Mouse (Mus musculus) myocyte (in vitro differentiated cells): ENCODE measurements around the gene Smc1a. TPM values are rescaled to one million over a fixed set of nuclear protein-coding genes. Genes with fewer than 3 reads are reported as not detected.

ENCODE experiments used
- H3K27me3 ChIP-seq: one replicate; pipeline ENCODE4 v1.6.1; 2011; ENCODE audit not compliant: control insufficient read depth, insufficient read depth, insufficient read length
- H3K36me3 ChIP-seq: one replicate; pipeline ENCODE4 v1.6.1; 2011; ENCODE audit not compliant: control insufficient read depth, insufficient read depth
- H3K4me2 ChIP-seq: one replicate; pipeline ENCODE4 v1.6.1; 2011; ENCODE audit warnings: low read depth, control low read depth
- H3K4me3 ChIP-seq: one replicate; pipeline ENCODE4 v1.5.1; 2011; ENCODE audit warnings: mild to moderate bottlenecking, control low read depth, moderate library complexity
- H3K79me2 ChIP-seq: one replicate; pipeline ENCODE4 v1.6.1; 2011; ENCODE audit not compliant: control insufficient read depth, insufficient read depth
- H3ac ChIP-seq: one replicate; pipeline ENCODE4 v1.6.1; 2011; ENCODE audit not compliant: control insufficient read depth, insufficient read length
- E2F4 ChIP-seq: IDR thresholded peaks from one replicate; pipeline ENCODE4 v1.6.1; 2011; ENCODE audit warnings: mild to moderate bottlenecking, control low read depth, moderate library complexity; ENCODE audit not compliant: insufficient read depth
- MAX ChIP-seq: IDR thresholded peaks from one replicate; pipeline ENCODE4 v1.6.1; 2011; ENCODE audit warnings: low read depth, mild to moderate bottlenecking, control low read depth
- MYOD1 ChIP-seq, 3 experiments: IDR thresholded peaks; one replicate each; pipeline ENCODE4 v1.6.1; 2011; ENCODE audit warnings: control low read depth in 2 of 3, low read depth in 2 of 3, mild to moderate bottlenecking in 2 of 3, moderate library complexity in 1 of 3; ENCODE audit not compliant: insufficient read length in 2 of 3, control insufficient read depth in 1 of 3
- MYOG ChIP-seq, 3 experiments: IDR thresholded peaks; one replicate each; pipeline ENCODE4 v1.6.1; 2011; ENCODE audit warnings: control low read depth in 2 of 3, low read depth in 2 of 3, mild to moderate bottlenecking in 2 of 3; ENCODE audit not compliant: insufficient read length in 2 of 3, control insufficient read depth in 1 of 3, insufficient read depth in 1 of 3
- POLR2A ChIP-seq: IDR thresholded peaks from one replicate; pipeline ENCODE4 v1.6.1; 2011; ENCODE audit warnings: low read depth, mild to moderate bottlenecking, control low read depth, moderate library complexity; ENCODE audit not compliant: insufficient read length
- POLR2AphosphoS2 ChIP-seq: IDR thresholded peaks from one replicate; pipeline ENCODE4 v1.6.1; 2011; ENCODE audit warnings: low read depth, control low read depth; ENCODE audit not compliant: insufficient read length
- TCF12 ChIP-seq: IDR thresholded peaks from one replicate; pipeline ENCODE4 v1.6.1; 2011; ENCODE audit warnings: mild to moderate bottlenecking, control low read depth; ENCODE audit not compliant: poor library complexity, insufficient read depth, severe bottlenecking
- USF1 ChIP-seq: IDR thresholded peaks from one replicate; pipeline ENCODE4 v1.6.1; 2011; ENCODE audit warnings: low read depth, mild to moderate bottlenecking, control low read depth, moderate library complexity
- polyA plus RNA-seq: library from polyadenylated mRNA; unstranded; fragments of >200 nt; fragmentation: generic; extraction: Trizol; gene quantifications from one replicate; pipeline ENCODE4 v1.2.1, GENCODE M21; 2012; ENCODE audit warnings: missing spikeins

Smc1a gene
- polyA plus RNA-seq, 1 experiment, result 16.7 TPM

DNA sequence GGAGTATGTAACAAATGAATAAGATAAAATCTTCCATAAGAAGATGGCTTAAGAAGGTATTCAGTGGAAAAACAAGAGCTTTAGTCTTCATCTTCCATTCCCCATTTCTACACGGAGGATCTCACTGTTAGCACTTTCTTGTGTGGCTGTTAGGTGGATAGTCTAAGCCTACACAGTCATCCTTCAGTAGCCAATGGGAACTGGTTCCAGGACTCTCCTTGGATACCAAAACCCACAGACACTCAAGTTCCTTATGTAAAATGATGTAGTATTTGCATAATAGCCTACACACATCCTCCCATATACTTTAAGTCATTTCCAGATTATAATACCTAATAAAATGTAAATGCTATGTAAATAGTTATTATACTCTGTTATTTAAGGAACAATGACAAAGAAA is 81.3 kb downstream of the Smc1a start:
- Histone ChIP-seq H3ac (no peak overlapping the region), H3K4me2 (no peak overlapping the region), H3K79me2 (no peaks in the 10 kb centered on the region), H3K27me3 (no peaks in the 10 kb centered on the region), H3K4me3 (no peak overlapping the region), H3K36me3 (no peaks in the 10 kb centered on the region)
- TF ChIP-seq MAX, result no peak
- no peak for TF ChIP-seq USF1
- no peak for TF ChIP-seq E2F4
- no peak for TF ChIP-seq TCF12
- no peak for TF ChIP-seq MYOD1 (IDR thresholded peaks at IDR 0.05; ENCODE audit: control insufficient read depth in 1 of 3, insufficient read length in 2 of 3, low read depth in 2 of 3)
- no peak for TF ChIP-seq MYOG (IDR thresholded peaks at IDR 0.05; ENCODE audit: control insufficient read depth in 1 of 3, insufficient read depth in 1 of 3, insufficient read length in 2 of 3, low read depth in 2 of 3)
- TF ChIP-seq POLR2A, result no peak
- no peak for TF ChIP-seq POLR2AphosphoS2

Other genes starting within 250 kb of the Smc1a start
- gene Huwe1, start 215.6 kb upstream of the Smc1a start, polyA plus RNA-seq, result 40.3 TPM
- gene Hsd17b10, start 14.6 kb upstream of the Smc1a start, polyA plus RNA-seq, result 151 TPM
- 0.97 TPM for gene Ribc1, start 133 bp upstream of the Smc1a start, polyA plus RNA-seq
- gene Iqsec2, start 127.8 kb downstream of the Smc1a start, polyA plus RNA-seq, result 11.2 TPM
- gene Kdm5c, start 216.6 kb downstream of the Smc1a start, polyA plus RNA-seq, result 36.6 TPM